Mouse (Mus musculus) urinary bladder, adult 2 months (tissue): ENCODE data around the gene Bphl. TPM values are rescaled to one million over a fixed set of nuclear protein-coding genes. Genes with fewer than 3 reads are reported as not detected.

Experiments used
- DNase-seq: peaks from one replicate; pipeline ENCODE4 v3.0.0; 2022; ENCODE audit warnings: low spot score
- polyA plus RNA-seq: library from polyadenylated mRNA; depleted of rRNA; stranded (reverse); fragments of >200 nt; gene quantifications from 2 replicates; pipeline ENCODE4 v1.2.3, GENCODE M21; 2012; rRNA removed

The Bphl gene
- 51.3 and 71.5 TPM in 2 replicates for polyA plus RNA-seq

DNA sequence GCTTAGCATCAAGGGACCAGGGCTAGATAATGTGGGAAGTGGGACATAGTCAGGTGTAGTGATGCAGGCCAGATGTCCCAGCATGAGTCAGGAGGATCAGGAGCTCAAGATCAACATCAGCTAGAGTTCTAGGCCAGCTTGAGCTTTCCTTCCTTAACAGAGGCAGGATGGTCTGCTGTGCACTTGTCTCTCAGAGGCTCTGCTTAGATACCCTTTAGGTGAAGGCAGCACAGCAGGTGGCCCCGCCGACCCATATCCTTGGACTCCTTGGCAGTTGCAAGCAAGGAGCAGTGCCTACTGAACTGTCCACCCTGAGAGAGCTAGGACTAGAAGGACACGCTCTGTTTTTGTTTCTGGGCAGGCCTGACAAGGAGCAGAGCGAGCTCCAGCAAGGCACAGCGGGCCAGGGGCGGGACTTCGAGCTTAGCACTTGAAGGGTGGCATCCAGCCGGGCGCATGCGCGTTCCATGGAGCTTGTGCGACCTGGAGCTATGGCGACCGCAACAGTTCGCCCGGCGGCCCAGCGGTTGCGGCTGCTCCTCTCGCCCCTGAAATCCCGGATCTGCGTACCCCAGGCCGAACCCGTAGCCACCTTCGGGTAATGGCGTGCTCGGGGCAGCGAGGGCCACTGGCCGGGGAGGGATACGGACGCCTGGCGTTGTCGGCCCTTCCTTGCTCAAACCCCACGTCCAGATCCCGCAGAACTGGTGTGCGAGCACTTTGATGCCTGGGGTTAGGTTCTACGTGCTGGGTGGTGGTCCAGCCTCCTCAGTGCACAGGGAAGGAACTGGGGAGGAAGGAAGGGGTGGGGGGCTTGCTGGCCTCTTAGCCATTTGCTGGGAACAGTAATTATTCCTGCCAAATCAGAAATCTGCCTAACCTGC is at the start of gene Bphl:
Bphl (plus strand) TSS at position 426 of the 884 bp plus-strand sequence.
- DNase-seq, result peak; percentile 88

GRCm38 (mm10) chr13:33989625-33990024 is 47.8 kb upstream of the Bphl start:
- no peak for DNase-seq

- DNase-seq, result peak; percentile 31
Measured at GRCm38 (mm10) chr13:33995197-33995596, 42.2 kb upstream of the Bphl start.

DNA sequence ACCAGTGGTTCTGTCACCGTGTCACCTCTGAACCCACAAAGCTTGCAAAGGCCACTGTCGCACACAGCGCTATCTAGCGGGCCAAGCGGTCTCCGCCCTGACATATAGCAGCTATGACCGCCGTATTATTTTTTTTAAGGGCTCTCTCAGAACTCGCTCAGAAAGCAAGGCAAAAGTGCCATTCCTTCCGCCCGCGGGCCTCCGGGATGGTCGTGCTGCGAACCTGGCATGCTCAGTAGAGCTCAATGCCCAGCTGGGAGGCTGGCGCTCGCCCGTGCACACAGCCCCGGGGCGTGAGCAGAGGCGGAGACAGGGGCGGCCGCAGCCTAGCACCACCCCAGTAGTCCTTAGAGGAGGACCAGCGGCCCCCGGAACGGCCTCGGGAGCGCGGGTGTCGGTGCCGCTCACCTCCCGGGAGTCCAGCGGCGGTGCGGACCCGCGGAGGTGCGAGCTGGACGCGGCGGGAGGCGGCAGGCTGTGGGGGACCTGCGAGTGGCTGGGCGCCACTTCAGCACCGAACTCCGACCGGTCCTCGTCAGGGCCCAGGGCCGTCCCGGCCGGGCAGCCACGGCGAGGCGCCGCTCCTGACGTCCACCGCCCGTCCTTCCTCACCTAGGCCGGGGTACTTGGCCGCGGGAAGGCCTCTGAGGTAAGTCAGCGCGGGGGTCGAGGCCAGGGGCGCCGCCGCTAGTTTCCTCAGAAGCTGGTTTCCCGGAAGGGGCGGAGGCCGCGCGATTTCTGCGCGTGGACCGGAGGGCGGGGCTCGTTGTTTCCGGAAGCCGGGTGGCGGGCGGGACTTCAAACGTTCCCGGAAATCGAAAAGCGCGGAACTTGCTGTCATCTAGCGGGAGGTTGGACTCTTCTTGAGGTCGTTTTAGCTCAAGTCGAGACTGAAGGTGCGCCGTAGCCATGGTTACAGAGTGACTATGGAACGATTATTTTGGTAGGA is 35.1 kb upstream of the Bphl start, which contains the start of the genes Ripk1 and Serpinb6a:
Ripk1 (plus strand) TSS at position 306 of the 949 bp plus-strand sequence.
Serpinb6a (minus strand) TSS at position 737 of the 949 bp plus-strand sequence.
- peak; percentile 86 for DNase-seq

GRCm38 (mm10) chr13:34003058-34003457 is 34.3 kb upstream of the Bphl start:
- no peak for DNase-seq

DNA sequence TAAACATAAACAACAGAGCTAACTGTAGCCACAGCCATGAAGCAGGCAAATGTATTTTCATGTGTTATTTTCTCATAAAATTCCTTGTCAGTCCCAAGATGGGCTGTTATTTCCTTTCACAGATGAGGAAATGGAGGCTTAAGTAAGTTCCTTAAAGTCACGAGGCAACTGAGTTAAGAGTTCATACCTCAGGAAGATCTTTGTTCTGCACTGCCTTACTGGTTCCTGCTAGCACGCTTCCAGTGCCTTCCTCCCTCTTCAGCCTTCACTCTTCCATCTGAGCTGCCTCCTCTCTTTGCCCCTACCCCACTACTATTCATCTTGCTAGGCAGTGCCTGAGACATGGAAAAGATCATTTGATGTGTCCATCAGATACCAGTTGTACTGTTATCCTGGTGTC is 30.2 kb upstream of the Bphl start:
- DNase-seq, result no peak

- DNase-seq, result no peak
Measured at GRCm38 (mm10) chr13:34016927-34017569, 20.3 kb upstream of the Bphl start.

- no peak for DNase-seq
Measured at GRCm38 (mm10) chr13:34018521-34018920, 18.9 kb upstream of the Bphl start.

DNA sequence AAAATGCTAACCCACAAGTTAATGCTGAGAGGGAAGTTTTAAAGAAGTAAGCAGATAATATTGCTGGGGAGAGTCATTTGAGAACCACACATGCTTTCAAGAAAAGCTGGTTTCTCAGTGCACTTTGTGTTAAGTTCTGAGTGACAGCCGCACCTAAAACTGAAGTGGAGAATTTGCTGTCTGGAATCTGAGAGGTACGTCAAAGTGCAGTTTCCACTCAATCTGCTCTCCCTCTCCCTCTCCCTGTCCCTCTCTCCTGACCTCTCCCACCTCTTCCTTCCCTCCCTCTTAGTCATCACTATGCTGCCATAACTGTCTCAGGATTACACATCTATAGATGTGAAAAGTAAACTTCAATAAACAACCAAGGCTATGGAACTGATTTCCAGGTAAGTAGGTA is 15.4 kb upstream of the Bphl start:
- DNase-seq, result no peak

DNA sequence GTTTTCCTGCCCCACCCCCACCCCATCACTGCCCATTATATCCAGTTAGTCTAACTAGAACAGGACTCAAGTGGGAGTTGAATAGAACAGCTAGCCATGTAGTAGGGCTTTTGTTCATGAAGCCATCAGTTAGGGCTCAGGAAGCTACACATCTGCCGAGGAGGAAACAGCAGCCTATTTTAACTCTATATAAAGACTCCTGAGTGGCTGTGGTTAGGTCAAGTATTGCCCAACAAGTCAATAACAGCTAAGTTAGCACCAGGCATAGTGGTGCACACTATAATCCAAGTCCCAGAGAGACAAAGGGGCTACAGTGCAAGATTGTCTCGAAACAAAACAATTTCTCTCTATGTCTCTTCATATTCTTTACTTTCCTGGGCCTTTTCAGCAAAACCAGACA is 5.4 kb upstream of the Bphl start:
- DNase-seq, result no peak

- DNase-seq, result no peak
Measured at GRCm38 (mm10) chr13:34035424-34035823, 2.0 kb upstream of the Bphl start.

- no peak for DNase-seq
Measured at GRCm38 (mm10) chr13:34036726-34037125, 671 bp upstream of the Bphl start.

GRCm38 (mm10) chr13:34038056-34038432 is 647 bp downstream of the Bphl start:
- DNase-seq, result no peak

GRCm38 (mm10) chr13:34038901-34039341 is 1.5 kb downstream of the Bphl start:
- no peak for DNase-seq

DNA sequence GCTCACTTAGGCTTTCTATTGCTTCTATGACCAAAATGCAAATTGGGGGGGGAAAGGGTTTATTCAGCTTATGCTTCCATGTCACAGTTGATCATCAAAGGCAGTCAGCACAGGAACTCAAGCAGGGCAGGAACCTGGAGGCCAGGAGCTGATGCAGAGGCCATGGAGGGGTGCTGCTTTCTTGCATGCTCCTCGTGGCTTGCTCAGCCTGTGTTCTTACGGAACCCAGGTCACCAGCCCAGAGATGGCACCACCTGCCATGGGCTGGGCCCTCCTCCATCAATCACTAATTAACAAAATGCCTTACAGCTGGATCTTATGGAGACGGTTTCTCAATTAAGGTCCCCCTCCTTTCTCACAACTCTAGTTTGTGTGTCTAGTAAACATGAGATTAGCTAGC is 2.7 kb downstream of the Bphl start:
- no peak for DNase-seq

- no peak for DNase-seq
Measured at GRCm38 (mm10) chr13:34043716-34044393, 6.5 kb downstream of the Bphl start.

GRCm38 (mm10) chr13:34045511-34046249 is 8.3 kb downstream of the Bphl start:
- DNase-seq, result no peak

- DNase-seq, result no peak
Measured at GRCm38 (mm10) chr13:34046421-34047012, 9.1 kb downstream of the Bphl start.

GRCm38 (mm10) chr13:34047526-34047925 is 10.1 kb downstream of the Bphl start:
- no peak for DNase-seq

DNA sequence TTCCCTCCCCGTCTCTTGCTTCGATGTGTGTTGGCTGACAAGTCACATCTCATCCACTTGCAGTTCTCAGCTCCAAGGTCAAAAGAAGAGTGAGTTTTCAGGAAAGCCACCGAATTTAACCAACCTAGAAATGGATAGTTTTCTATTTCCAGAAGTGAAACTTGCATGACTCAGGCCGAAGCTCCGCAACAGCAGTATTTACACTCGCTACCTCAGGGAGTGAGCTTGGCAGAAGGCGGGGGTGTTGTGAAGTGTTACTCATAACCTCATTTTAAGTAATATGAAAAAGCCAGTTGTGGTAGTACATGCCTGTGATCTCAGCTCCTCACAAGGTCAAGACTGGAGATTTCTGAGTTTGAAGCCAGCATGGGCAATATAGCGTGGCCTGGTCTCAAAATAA is 13.1 kb downstream of the Bphl start:
- DNase-seq, result no peak
